Mouse (Mus musculus): ENCODE data around the gene Plcxd2.

DNA sequence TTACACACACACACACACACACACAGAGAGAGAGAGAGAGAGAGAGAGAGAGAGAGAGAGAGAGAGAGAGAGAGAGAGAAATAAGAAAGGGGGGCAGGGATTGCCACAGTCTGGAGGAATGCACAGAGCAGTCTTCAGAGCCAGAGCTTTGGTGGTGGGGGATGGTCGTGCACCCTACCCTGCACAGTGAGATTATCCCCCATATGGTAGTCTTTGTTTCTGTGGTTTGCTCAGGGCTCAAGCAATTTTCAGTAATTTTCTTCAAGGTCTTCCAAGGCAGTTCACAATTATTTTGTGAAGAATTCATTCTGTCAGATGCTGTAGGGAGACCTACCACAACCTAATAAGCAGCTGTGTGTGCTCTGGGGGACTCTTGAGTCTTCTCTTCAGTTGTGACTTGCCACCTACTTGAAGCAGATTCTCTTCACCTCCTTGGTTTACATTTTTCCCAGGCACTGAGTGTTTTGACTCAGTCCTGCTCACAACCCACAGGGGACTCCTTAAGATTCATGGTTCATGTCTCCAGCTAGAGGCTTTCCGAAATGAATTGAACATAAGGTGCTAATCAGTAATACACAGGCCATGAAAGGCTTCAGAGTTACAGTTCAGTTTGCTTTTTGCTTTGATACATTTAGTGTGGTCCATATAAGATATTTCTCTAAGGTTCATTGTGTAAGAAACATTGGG is 75.2 kb downstream of the Plcxd2 start:
- TF ChIP-seq CTCF (IDR thresholded peaks at IDR 0.05; ENCODE audit: extremely low read depth, insufficient read depth, low read length) (no peak), POLR2A (IDR thresholded peaks at IDR 0.05; ENCODE audit: extremely low read depth, insufficient read depth, low read length) (no peak)

All from cortical plate, adult 2 months (tissue).